Mouse (Mus musculus) cerebellum, adult 2 months (tissue): ENCODE measurements around the gene Rnf182.

Experiments
- CTCF ChIP-seq: fragments of 200-500 bp; IDR thresholded peaks from 2 replicates; pipeline ENCODE4 v1.5.1; 2011; ENCODE audit warnings: low read depth, mild to moderate bottlenecking, control low read depth, low read length, moderate library complexity, borderline replicate concordance; ENCODE audit not compliant: insufficient read depth
- POLR2A ChIP-seq: fragments of 200-500 bp; IDR thresholded peaks from 2 replicates; pipeline ENCODE4 v1.6.1; 2011; ENCODE audit warnings: low read length, control low read depth, borderline replicate concordance; ENCODE audit not compliant: insufficient read depth

DNA sequence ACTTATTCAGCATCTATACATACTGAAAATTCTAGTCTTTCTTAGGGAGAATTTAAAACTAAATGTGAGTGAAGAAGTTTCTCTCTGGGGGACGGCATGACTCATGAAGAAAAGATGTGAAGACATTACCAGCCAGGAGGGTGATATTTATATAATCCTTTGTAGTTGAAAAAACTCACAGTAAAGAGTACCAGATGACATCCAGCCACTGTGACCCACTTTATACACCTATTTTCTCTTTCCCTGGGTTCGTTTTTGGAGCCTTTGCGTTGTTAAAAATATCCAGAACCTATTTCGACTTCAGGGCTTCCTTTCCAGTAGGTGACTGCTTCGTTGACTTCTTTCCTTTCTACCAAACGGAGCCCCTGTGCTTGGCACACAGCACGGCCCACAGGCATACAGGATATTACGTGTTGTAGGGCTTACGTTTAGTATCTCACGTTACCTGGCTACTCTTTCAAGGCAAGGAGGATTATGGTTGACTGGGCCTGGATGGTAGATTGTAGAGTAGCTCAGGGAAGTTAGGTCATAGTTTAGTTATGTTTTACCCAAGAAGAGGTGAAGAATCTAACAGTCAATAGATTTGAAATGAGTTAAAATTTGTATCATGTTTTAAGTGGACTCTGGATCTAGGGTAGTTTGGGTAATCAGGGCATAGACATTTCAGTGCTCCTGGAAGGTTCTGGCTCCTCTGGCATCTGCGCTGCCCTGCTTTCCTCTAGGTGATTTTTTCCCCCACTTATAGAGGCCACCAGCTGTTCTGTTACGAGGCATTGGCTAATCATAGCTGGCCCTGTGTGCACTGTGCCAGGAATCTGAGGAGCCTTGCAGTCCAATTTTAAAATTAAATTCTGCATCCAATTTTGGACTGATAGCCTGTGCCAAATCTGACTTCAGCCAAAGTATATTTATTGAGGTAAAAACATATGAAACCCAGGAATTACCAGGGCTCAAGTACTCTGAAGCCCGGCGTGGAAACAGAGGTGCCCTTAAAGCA, 27.4 kb upstream of the Rnf182 start:
- no peak for TF ChIP-seq CTCF
- TF ChIP-seq POLR2A, result no peak
